Mouse (Mus musculus) kidney, adult 2 months (tissue): Measurements from ENCODE around the gene Slc13a3. TPM values are rescaled to one million over a fixed set of nuclear protein-coding genes. Genes with fewer than 3 reads are reported as not detected.

Experiments used
- DNase-seq: peaks from one replicate; pipeline ENCODE4 v3.0.0; 2021
- H3K27ac ChIP-seq: fragments of 200-500 bp; 2 replicates; pipeline ENCODE4 v1.5.1; 2012; ENCODE audit warnings: low read depth, low read length, control low read depth, inconsistent platforms; ENCODE audit not compliant: insufficient read depth
- H3K27me3 ChIP-seq: fragments of 200-500 bp; replicated peaks from 2 replicates; pipeline ENCODE4 v1.6.1; 2012; ENCODE audit warnings: mild to moderate bottlenecking, moderate library complexity, low read length, inconsistent platforms; ENCODE audit not compliant: control insufficient read depth, insufficient read depth
- H3K36me3 ChIP-seq: fragments of 200-500 bp; 2 replicates; pipeline ENCODE4 v1.6.1; 2012; ENCODE audit warnings: mild to moderate bottlenecking, moderate library complexity, low read length, inconsistent platforms; ENCODE audit not compliant: control insufficient read depth, insufficient read depth
- H3K4me1 ChIP-seq: fragments of 200-500 bp; 2 replicates; pipeline ENCODE4 v1.6.1; 2011; ENCODE audit warnings: low read length; ENCODE audit not compliant: control insufficient read depth, insufficient read depth
- H3K4me3 ChIP-seq: fragments of 200-500 bp; 2 replicates; pipeline ENCODE4 v1.5.1; 2011; ENCODE audit warnings: mild to moderate bottlenecking, low read depth, low read length, control low read depth; ENCODE audit not compliant: insufficient read depth
- CTCF ChIP-seq: fragments of 200-500 bp; conservative IDR thresholded peaks from 2 replicates; pipeline ENCODE4 v1.5.1; 2011; ENCODE audit warnings: low read depth, mild to moderate bottlenecking, control low read depth, low read length, moderate library complexity, mixed read lengths; ENCODE audit not compliant: insufficient read depth, insufficient read length
- POLR2A ChIP-seq: fragments of 200-500 bp; IDR thresholded peaks from one replicate; pipeline ENCODE4 v1.6.1; 2011; ENCODE audit warnings: low read depth, low read length, control low read depth
- WGBS: fragments of 180-500 bp; shearing (Covaris S2); methylation state at CpG from one replicate; pipeline ENCODE4 v1.1.7; 2018; 5-methylcytosine and 5-hydroxymethylcytosine counted together
- polyA plus RNA-seq: library from polyadenylated mRNA; depleted of rRNA; stranded (reverse); fragments of >200 nt; gene quantifications from 2 replicates; pipeline ENCODE4 v1.2.3, GENCODE M21; 2012

Slc13a3 gene
- polyA plus RNA-seq, 1 experiment, result 584 TPM

DNA sequence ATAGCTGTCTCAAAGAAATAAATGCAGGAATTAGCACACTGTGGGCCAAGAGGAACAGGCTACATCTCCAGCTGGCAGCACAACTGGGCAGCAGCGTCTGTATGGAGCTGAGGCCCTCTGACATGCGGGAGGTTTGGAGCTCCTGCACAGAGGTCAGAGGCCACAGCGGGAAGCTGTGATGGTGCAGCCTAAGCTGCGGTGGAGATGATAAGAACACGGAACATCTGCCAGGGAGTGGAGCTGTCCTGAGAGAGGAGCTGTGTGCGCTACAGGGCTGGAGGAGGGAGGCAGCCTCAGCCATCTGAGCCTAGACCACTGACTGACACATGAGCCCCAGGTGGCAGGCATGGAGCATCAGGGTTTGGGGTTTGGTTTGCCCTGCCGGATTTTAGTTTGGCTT, 44.3 kb downstream of the Slc13a3 start:
- H3K27ac ChIP-seq, result no peak overlapping the region
- DNase-seq, result no peak
- H3K36me3 ChIP-seq, result no peaks in the 10 kb centered on the region
- TF ChIP-seq POLR2A, result no peak
- TF ChIP-seq CTCF, result no peak
- no peaks in the 10 kb centered on the region for H3K27me3 ChIP-seq
- no peak overlapping the region for H3K4me3 ChIP-seq
- H3K4me1 ChIP-seq, result no peaks in the 10 kb centered on the region
- WGBS, result 43% methylated on average over 7 of the region's 7 CpGs

DNA sequence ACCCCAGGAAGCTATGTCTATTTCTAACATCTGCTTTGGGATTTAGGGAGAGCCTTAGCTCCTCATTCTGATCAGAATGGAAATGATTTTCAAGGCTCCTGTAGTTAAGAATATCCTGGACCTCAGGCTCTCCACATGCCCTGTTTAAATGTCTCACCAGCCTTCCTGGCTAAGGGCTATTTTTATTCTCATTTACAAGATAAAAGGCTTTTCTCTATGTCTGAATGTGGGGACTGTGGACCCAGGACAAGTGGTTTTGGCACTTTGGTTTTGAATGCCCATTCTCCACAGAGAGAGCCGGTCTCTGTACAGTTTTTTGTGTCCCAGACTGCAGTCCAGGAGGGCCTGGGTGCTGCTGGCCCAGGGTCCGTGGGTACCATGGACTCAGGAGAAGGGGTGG, 52.8 kb downstream of the Slc13a3 start:
- TF ChIP-seq CTCF (no peak), POLR2A (no peak)
- WGBS, result 80% methylated on average over 2 of the region's 2 CpGs
- DNase-seq, result no peak

DNA sequence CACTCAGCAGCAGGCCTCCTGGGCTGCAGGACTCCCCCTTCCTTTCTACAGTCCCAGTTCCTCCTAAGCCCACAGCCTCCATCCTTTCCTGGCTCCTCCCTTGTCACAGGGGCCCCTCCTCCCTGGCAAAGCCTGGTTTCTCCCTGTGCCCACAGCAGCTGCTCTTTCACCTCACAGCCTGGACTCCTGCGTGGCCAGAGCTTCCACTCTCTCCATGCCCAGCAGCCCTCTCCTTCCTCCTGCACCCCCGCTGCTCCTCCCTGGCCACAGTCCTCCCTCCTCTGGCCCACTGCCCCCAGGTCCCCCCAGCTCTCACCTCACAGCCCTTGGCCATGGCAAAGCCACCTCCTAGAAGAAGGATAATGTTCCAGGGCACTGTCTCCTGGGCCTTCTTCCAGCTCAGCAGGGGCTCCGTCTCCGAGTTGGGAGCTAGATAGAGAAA, 53.3 kb downstream of the Slc13a3 start:
- no peak for DNase-seq
- no peaks in the 10 kb centered on the region for H3K27me3 ChIP-seq
- no peak overlapping the region for H3K4me3 ChIP-seq
- WGBS, result 61% methylated on average over 4 of the region's 4 CpGs
- H3K27ac ChIP-seq, result no peak overlapping the region
- H3K4me1 ChIP-seq, result 0 out of 2 replicates have a peak, but pooled peaks cover 2% of the 10 kb centered on the region
- TF ChIP-seq CTCF, result no peak
- no peaks in the 10 kb centered on the region for H3K36me3 ChIP-seq

More for the DNA sequence above, 52.8 kb downstream of the Slc13a3 start:
- Histone ChIP-seq H3K4me1 (0 out of 2 replicates have a peak, but pooled peaks cover 2% of the 10 kb centered on the region), H3K27ac (no peak overlapping the region), H3K4me3 (no peak overlapping the region), H3K36me3 (no peaks in the 10 kb centered on the region), H3K27me3 (no peaks in the 10 kb centered on the region)

DNA sequence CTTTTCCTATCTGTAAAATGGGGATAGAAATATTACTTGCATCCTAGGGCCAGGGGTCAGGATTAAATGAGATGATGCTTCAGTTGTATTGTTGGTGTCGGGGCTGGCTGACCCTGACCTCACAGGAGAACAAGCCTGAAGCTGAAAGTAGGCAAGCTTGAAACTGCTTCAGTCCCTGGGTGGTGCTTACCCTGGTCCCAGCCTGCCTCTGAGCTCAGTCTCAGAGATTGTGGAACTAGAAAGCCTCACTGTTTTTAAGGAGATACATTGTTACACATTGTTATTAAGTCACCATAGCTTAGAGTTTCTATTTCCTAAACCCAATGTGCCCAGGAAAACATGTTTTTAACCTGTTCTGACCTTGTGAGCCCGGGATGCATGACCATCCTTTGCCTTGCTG, 54.5 kb downstream of the Slc13a3 start:
- TF ChIP-seq CTCF (no peak), POLR2A (no peak)
- no peaks in the 10 kb centered on the region for H3K36me3 ChIP-seq
- H3K27ac ChIP-seq, result no peak overlapping the region
- DNase-seq, result no peak
- no peaks in the 10 kb centered on the region for H3K27me3 ChIP-seq
- H3K4me3 ChIP-seq, result no peak overlapping the region
- H3K4me1 ChIP-seq, result 0 out of 2 replicates have a peak, but pooled peaks cover 2% of the 10 kb centered on the region
- WGBS, result 93% methylated on average over 2 of the region's 2 CpGs

DNA sequence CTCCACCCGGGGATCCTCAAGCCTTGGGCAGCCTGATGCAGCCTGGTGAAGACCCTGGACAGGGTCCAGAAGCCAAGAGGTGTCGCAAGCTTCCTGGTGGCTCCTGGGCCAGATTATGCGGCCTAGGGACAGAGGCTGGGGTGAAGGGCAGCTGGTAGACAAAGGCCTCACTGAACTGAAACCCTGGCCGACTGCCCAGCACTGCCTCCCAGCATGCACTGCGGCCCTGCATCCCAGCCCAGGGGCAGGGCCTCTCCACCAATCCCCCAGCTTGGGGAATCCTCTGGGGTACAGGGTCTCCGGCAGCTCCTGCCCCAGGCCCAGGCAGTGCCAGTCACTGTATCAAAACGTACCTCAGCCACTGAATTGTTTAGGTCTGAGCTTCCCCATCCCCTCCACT, 55.7 kb downstream of the Slc13a3 start:
- no peaks in the 10 kb centered on the region for H3K27me3 ChIP-seq
- H3K27ac ChIP-seq, result no peak overlapping the region
- TF ChIP-seq CTCF (no peak), POLR2A (no peak)
- 0 out of 2 replicates have a peak, but pooled peaks cover 2% of the 10 kb centered on the region for H3K4me1 ChIP-seq
- no peaks in the 10 kb centered on the region for H3K36me3 ChIP-seq
- no peak overlapping the region for H3K4me3 ChIP-seq
- WGBS, result 42% methylated on average over 7 of the region's 7 CpGs
- DNase-seq, result peak; percentile 79

DNA sequence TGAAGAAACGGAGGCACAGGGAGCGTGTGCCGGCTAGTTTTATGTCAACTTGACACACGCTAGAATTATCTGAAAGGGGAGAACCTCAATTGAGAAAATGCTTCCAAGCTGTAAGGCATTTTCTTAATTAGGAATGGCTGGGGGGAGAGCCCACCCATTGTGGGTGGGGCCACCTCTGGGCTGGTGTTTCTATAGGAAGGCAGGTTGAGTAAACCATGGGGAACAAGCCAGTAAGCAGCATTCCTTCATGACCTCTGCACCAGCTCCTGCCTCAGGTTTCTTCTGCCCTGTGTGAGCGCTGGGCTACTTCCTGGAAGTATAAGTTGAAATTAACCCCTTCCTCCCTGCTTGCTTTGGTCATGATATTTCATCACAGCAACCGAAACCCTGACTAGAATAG, 57.2 kb downstream of the Slc13a3 start:
- H3K27ac ChIP-seq, result no peak overlapping the region
- no peaks in the 10 kb centered on the region for H3K27me3 ChIP-seq
- 75% methylated on average over 6 of the region's 6 CpGs for whole genome bisulfite sequencing
- H3K4me3 ChIP-seq, result no peak overlapping the region
- no peaks in the 10 kb centered on the region for H3K36me3 ChIP-seq
- DNase-seq, result no peak
- TF ChIP-seq CTCF (no peak), POLR2A (no peak)
- H3K4me1 ChIP-seq, result 0 out of 2 replicates have a peak, but pooled peaks cover 2% of the 10 kb centered on the region

DNA sequence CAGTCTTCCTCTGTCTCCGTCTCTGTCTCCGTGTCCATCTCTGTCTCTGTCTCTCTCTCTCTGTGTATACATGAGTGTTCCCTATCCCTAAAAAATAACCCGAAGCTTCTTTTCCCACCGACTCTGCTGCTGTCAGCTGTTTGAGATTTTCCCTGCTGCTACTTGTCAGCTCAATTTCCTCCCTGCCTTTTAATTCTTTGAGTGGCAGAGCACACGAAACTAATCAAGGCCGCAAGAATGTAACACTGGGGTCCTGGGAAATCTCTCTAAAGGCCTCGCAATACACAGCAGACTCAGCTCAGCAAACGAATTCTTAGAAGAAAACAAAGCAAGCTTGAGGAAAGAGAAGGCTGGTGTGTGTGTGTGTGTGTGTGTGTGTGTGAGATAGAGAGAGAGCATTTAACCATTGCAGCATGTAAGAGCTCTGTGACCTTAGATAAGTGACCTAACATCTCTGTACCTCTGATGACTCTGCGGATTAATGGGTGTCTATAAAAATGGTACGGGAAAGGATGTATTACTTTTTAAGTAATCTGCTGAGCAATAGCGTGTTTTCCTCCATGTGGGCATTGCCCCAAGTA, 57.8 kb downstream of the Slc13a3 start:
- no peak for DNase-seq
- H3K27me3 ChIP-seq, result no peaks in the 10 kb centered on the region
- 0 out of 2 replicates have a peak, but pooled peaks cover 2% of the 10 kb centered on the region for H3K4me1 ChIP-seq
- H3K4me3 ChIP-seq, result no peak overlapping the region
- 58% methylated on average over 11 of the region's 11 CpGs for WGBS
- H3K27ac ChIP-seq, result no peak overlapping the region
- TF ChIP-seq POLR2A, result no peak
- H3K36me3 ChIP-seq, result no peaks in the 10 kb centered on the region
